Mouse (Mus musculus) liver, adult 2 months (tissue): ENCODE results near the gene 4930412O13Rik.

Experiments
- CTCF ChIP-seq: fragments of 200-500 bp; IDR thresholded peaks from 2 replicates; pipeline ENCODE4 v1.5.1; 2011; ENCODE audit warnings: low read depth, low read length, control low read depth
- POLR2A ChIP-seq: fragments of 200-500 bp; IDR thresholded peaks from 2 replicates; pipeline ENCODE4 v1.6.1; 2011; ENCODE audit warnings: low read length, control low read depth; ENCODE audit not compliant: insufficient read depth; ENCODE audit errors: extremely low read depth

GRCm38 (mm10) chr2:9889651-9890183, 8.7 kb downstream of the 4930412O13Rik start, which contains the start of gene Gata3:
- TF ChIP-seq POLR2A (no peak), CTCF (no peak)
